Mouse (Mus musculus): ENCODE results near the gene Leprot.

DNA sequence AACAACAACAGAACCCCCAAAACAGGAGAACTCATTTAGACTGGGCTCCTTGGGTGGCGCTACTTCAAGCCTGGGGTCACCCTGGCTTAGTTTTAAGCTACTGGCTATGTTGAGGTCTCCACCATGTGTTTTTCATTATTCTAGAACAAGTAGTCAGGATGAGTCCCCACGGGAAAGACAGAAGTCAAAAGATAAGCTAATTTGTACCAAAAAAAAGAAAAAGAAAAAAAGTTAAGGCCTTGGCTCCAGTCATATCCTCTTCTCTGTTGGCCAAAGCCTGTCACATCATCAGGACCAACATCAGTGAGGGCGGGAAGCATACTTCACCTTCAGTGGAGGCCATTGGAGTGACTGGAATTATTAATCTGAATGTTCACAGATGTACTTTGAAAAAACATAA lies 37.3 kb downstream of the Leprot start:
- no peak for TF ChIP-seq ZNF384 (IDR thresholded peaks at IDR 0.05; ENCODE audit: low read depth, low read length)
- no peak for TF ChIP-seq NELFE (IDR thresholded peaks at IDR 0.05; ENCODE audit: low read depth, low read length)
- no peak for TF ChIP-seq CTCF (IDR thresholded peaks at IDR 0.05 in 2 of 3, conservative IDR thresholded peaks at IDR 0.05 in 1 of 3; ENCODE audit: control insufficient read depth in 1 of 3, insufficient read depth in 1 of 3, low read depth in 2 of 3, low read length in 3 of 3, poor library complexity in 1 of 3, severe bottlenecking in 1 of 3)
- TF ChIP-seq USF2 (IDR thresholded peaks at IDR 0.05; ENCODE audit: borderline replicate concordance in 1 of 2, insufficient read depth in 1 of 2, low read depth in 1 of 2, low read length in 2 of 2): no peak

All from MEL (cell line).